Mouse (Mus musculus) erythroblast, embryonic 14.5 days (primary cell): Measurements from ENCODE around the gene Krtap5-4.
"Not testable (repeated sequence)": the region's sequence is repeated elsewhere in the genome, so short reads cannot be mapped to it uniquely, and the experiment has no call there.

ENCODE experiments used
- GATA1 ChIP-seq: IDR thresholded peaks from 2 replicates; pipeline ENCODE4 v1.6.1; 2012; ENCODE audit warnings: low read length, inconsistent platforms, mixed read lengths
- TAL1 ChIP-seq: IDR thresholded peaks from 3 replicates; pipeline ENCODE4 v1.6.1; 2012; ENCODE audit warnings: low read length, inconsistent platforms, mixed read lengths

DNA sequence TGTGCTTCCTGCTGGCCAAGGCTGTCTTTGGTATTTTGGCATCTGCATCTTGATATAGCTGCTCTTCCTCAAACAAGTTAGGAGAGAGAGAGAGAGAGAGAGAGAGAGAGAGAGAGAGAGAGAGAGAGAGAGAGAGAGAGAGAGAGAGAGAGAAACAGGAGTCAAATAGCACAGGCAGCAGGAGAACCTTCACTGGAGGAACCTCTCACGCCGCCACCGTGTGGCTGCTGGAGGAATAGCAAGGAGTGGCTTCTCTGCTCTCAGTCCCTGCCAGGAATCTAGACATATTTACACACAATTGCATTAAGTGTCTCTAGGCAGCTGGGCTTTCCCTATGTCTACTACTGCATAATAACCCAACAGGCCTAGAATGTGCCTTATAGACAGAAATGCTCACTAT lies 25.2 kb upstream of the Krtap5-4 start:
- not testable (repeated sequence) for TF ChIP-seq TAL1, GATA1
